Comparison of ENCODE assay signal across 18 mouse cellular contexts in the genomic region with DNA sequence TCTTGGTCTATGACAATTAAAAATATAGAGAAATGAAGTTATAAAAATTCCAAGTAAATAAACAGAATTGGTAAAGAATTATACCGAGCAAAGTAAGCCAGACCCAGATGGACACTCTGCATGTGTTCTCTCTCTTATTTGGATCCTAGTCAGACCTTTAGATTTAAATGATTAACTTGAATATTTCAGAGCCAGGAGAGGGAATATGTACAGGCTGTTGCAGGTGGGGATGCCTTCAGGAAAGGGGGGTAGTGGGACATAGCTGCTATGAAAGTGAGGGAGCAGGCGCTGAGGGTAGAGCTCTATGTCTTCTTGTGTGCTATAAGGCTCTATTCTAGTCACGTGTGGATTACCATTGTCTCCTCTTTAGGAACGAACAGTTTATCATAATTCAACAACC.
DNase-seq lines count a peak whose midpoint lies in the region; ATAC-seq lines count a peak whose summit lies in the region.
"Had no signal": no experiment of that assay in that cellular context is flagged by ENCODE, and none has a peak within 500 bp of the region (broad histone marks: within the 10 kb centered on the region; RNA-seq: fewer than 3 reads in every experiment).

No protein-coding gene starts in this region.

- no peaks in the 10 kb centered on the region for H3K27me3 ChIP-seq in hindbrain, embryonic 13.5 days
- H3K27me3 ChIP-seq: embryonic facial prominence, embryonic 13.5 days; forebrain, embryonic 12.5 days; heart, embryonic 13.5 days had no signal

- no peaks in the 10 kb centered on the region for H3K4me1 ChIP-seq in hindbrain, embryonic 13.5 days (replicated peaks)
- H3K4me1 ChIP-seq: embryonic facial prominence, embryonic 13.5 days; forebrain, embryonic 12.5 days; heart, embryonic 13.5 days had no signal

- DNase-seq in brain, adult 2 months (ENCODE audit: low read depth, low spot score), result peak; percentile 78
- peak; percentile 45 to 48 for DNase-seq in cerebellum, adult 18-20 months
- DNase-seq in cerebellum, adult 9-11 months, result peak; percentile 54
- DNase-seq in cerebellum, postnatal 36 days, result peak; percentile 15 to 43
- DNase-seq in frontal cortex, postnatal 25 days (ENCODE audit: low spot score in 2 of 2), result no peak
- DNase-seq in kidney, postnatal 4 days, result no peak
- DNase-seq: adrenal gland, postnatal 10 days; gastrocnemius, adult 2 months; gastrocnemius, postnatal 25 days; heart, adult 11 months; heart, postnatal 36 days; kidney, adult 11 months had no signal

- no peak overlapping the region for H3K9ac ChIP-seq in hindbrain, embryonic 13.5 days
- H3K9ac ChIP-seq: embryonic facial prominence, embryonic 13.5 days; forebrain, embryonic 12.5 days; heart, embryonic 13.5 days had no signal

- no peak for ATAC-seq in hindbrain, embryonic 13.5 days (ENCODE audit: low FRiP score)
- ATAC-seq: forebrain, embryonic 16.5 days; hindbrain, postnatal 0 days had no signal

- no peak overlapping the region for H3K4me2 ChIP-seq in hindbrain, embryonic 13.5 days
- H3K4me2 ChIP-seq: embryonic facial prominence, embryonic 13.5 days; forebrain, embryonic 12.5 days; heart, embryonic 13.5 days had no signal

- no peaks in the 10 kb centered on the region for H3K36me3 ChIP-seq in hindbrain, embryonic 13.5 days
- H3K36me3 ChIP-seq: embryonic facial prominence, embryonic 13.5 days; forebrain, embryonic 12.5 days; heart, embryonic 13.5 days had no signal

- no peak overlapping the region for H3K27ac ChIP-seq in hindbrain, embryonic 13.5 days
- H3K27ac ChIP-seq: embryonic facial prominence, embryonic 13.5 days; forebrain, embryonic 12.5 days; gastrocnemius, adult 2 months; heart, embryonic 13.5 days; hindbrain, postnatal 0 days had no signal

- WGBS in hindbrain, embryonic 13.5 days, result 85% methylated on average over 4 of the region's 4 CpGs

- no peak overlapping the region for H3K4me3 ChIP-seq in hindbrain, embryonic 13.5 days
- H3K4me3 ChIP-seq: embryonic facial prominence, embryonic 13.5 days; forebrain, embryonic 12.5 days; gastrocnemius, adult 2 months; heart, embryonic 13.5 days had no signal

- H3K9me3 ChIP-seq in hindbrain, embryonic 13.5 days, result no peaks in the 10 kb centered on the region
- H3K9me3 ChIP-seq: embryonic facial prominence, embryonic 13.5 days; forebrain, embryonic 12.5 days; heart, embryonic 13.5 days had no signal

Comparison
In these comparisons a context has a peak if more than half of its experiments do, and no peak if none do; other contexts are left out.
1. DNase-seq: peak in brain, adult 2 months (single experiment), cerebellum, adult 18-20 months (2 of 2), cerebellum, adult 9-11 months (single experiment) and cerebellum, postnatal 36 days (2 of 2); none in frontal cortex, postnatal 25 days (0 of 2) and kidney, postnatal 4 days (0 of 2).